Mouse (Mus musculus): ENCODE measurements at regions not wholly inside any gene's neighbourhood (a gene's known extent, or its start where the extent isn't known, plus 50 kb on each side); places are given as distances from the start of the nearest gene placed in this dataset.

DNA sequence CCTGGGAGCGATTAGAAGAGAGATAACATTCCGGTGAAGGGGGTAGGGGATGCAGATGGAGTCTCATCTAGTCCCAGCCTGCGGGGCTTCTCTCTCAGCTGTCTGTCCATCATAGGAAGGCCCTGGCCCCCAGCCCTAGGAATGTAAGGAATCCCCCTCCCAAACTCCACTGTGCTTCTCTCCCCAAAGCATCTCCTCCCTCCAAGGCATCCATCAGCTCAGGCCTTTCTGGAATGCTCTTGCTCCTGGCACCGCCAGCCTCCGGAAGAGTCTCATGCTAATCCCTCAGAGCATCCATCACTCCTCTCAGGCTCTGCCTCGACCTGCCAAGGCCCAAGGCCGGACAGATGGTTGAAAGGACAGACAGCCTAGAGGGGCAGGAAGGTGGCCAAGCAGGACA is 128.4 kb downstream of the Ddx1 start:
- TF ChIP-seq CTCF (IDR thresholded peaks at IDR 0.05 in 2 of 3, conservative IDR thresholded peaks at IDR 0.05 in 1 of 3; ENCODE audit: control insufficient read depth in 1 of 3, insufficient read depth in 1 of 3, low read depth in 2 of 3, low read length in 3 of 3, poor library complexity in 1 of 3, severe bottlenecking in 1 of 3) = no peak
- no peak for TF ChIP-seq POLR2AphosphoS2 (IDR thresholded peaks at IDR 0.05; ENCODE audit: low read length)
- no peak for TF ChIP-seq MYC (IDR thresholded peaks at IDR 0.05; ENCODE audit: low read depth, low read length)
- TF ChIP-seq MAFK (IDR thresholded peaks at IDR 0.05; ENCODE audit: borderline replicate concordance, low read depth, low read length) = no peak
- no peak for TF ChIP-seq EP300 (IDR thresholded peaks at IDR 0.05; ENCODE audit: low read depth in 1 of 2, low read length in 2 of 2)
- no peak for TF ChIP-seq SIN3A (IDR thresholded peaks at IDR 0.05; ENCODE audit: low read length)
- TF ChIP-seq TCF12 (IDR thresholded peaks at IDR 0.05; ENCODE audit: low read depth, low read length) = no peak
- no peak for TF ChIP-seq RCOR1 (IDR thresholded peaks at IDR 0.05; ENCODE audit: low read depth, low read length)
- TF ChIP-seq ZMIZ1 (IDR thresholded peaks at IDR 0.05; ENCODE audit: low read depth, low read length) = no peak
- no peak for TF ChIP-seq ELF1 (IDR thresholded peaks at IDR 0.05; ENCODE audit: low read depth, low read length)
- TF ChIP-seq KAT2A (conservative IDR thresholded peaks at IDR 0.05; ENCODE audit: low read depth, low read length) = no peak

Data from MEL (cell line).